Mouse (Mus musculus) left cerebral cortex, adult 11 months (tissue): ENCODE data around the gene Apc2.

Experiments used
- DNase-seq: peaks from one replicate; pipeline ENCODE4 v3.0.0; 2022; ENCODE audit warnings: low spot score

Apc2 gene

GRCm38 (mm10) chr10:80321014-80321669 lies 25.4 kb downstream of the Apc2 start:
- no peak for DNase-seq

GRCm38 (mm10) chr10:80321670-80322581 lies 26.1 kb downstream of the Apc2 start:
- DNase-seq: no peak

- no peak for DNase-seq
These were observed 27.0 kb downstream of the Apc2 start for GRCm38 (mm10) chr10:80322811-80323211.

GRCm38 (mm10) chr10:80323261-80324119 lies 27.7 kb downstream of the Apc2 start:
- DNase-seq: no peak

- no peak for DNase-seq
These were observed 28.6 kb downstream of the Apc2 start for GRCm38 (mm10) chr10:80324120-80325037.

GRCm38 (mm10) chr10:80325045-80325444 lies 29.3 kb downstream of the Apc2 start:
- no peak for DNase-seq

GRCm38 (mm10) chr10:80329273-80330081 lies 33.7 kb downstream of the Apc2 start, which contains the start of the genes Pcsk4 and Reep6:
Gene Pcsk4, minus strand, starts transcription at chr10:80329498.
Gene Reep6, plus strand, starts transcription at chr10:80329953.
- DNase-seq: peak; percentile 97

GRCm38 (mm10) chr10:80330084-80330483 lies 34.3 kb downstream of the Apc2 start:
- DNase-seq: no peak

GRCm38 (mm10) chr10:80330888-80331287 lies 35.1 kb downstream of the Apc2 start:
- DNase-seq: no peak

- no peak for DNase-seq
These were observed 36.1 kb downstream of the Apc2 start for GRCm38 (mm10) chr10:80331636-80332524.

GRCm38 (mm10) chr10:80332525-80332989 lies 36.8 kb downstream of the Apc2 start:
- no peak for DNase-seq

GRCm38 (mm10) chr10:80336263-80336662 lies 40.5 kb downstream of the Apc2 start:
- DNase-seq: no peak

- no peak for DNase-seq
These were observed 44.4 kb downstream of the Apc2 start for GRCm38 (mm10) chr10:80339941-80340750.

- no peak for DNase-seq
These were observed 45.2 kb downstream of the Apc2 start for GRCm38 (mm10) chr10:80341026-80341425.

- DNase-seq: no peak
These were observed 45.9 kb downstream of the Apc2 start for GRCm38 (mm10) chr10:80341491-80342304.

- no peak for DNase-seq
These were observed 46.5 kb downstream of the Apc2 start for GRCm38 (mm10) chr10:80342305-80342748.

GRCm38 (mm10) chr10:80342749-80343424 lies 47.1 kb downstream of the Apc2 start:
- DNase-seq: no peak
